Mouse (Mus musculus) kidney, adult 2 months (tissue): ENCODE data around the gene Wdr26.
A peak's percentile ranks its signal among the peaks of the same experiment; 100 is the strongest.

ENCODE experiments used
- CTCF ChIP-seq: fragments of 200-500 bp; conservative IDR thresholded peaks from 2 replicates; pipeline ENCODE4 v1.5.1; 2011; ENCODE audit warnings: low read depth, mild to moderate bottlenecking, control low read depth, low read length, moderate library complexity, mixed read lengths; ENCODE audit not compliant: insufficient read depth, insufficient read length
- POLR2A ChIP-seq: fragments of 200-500 bp; IDR thresholded peaks from one replicate; pipeline ENCODE4 v1.6.1; 2011; ENCODE audit warnings: low read depth, low read length, control low read depth

DNA sequence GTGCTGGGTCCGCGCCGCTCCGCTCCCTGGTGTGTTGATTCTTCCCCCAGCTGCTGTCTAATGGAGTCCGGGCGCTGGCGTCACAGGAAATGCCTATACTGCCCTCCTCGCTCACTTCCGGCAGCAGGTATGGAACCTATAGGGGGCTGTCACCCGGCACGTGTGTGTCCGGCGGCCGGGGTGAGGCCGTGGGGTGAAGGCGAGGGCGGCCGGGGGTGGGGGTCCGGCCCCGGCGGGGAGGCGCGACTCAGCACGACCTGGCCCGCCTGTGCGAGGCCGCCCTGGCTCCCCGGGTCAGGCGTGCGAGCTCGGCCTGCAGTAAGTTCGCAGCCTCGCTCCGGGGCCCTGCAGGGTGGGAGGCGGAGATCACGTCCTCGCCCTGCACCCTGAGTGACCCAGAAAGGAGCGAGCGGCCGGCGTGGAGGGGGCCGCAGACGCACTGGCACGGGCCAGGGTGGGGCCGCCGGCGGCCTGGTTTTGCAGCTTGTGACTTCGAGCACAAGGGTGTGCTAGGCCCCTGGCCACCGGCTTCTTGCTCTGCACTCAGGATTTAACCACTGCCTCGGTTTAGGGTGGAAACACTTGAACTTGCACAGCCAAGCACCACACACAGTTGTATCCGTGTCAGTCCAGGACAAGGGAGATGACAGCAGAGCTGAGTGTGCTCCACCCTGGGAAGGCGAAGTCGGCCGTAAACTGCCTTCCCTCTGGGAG is at the start of gene Wdr26:
- TF ChIP-seq POLR2A (peak; percentile 33), CTCF (no peak)
